Mouse (Mus musculus) erythroblast, embryonic 14.5 days (primary cell): ENCODE data around the gene Gsta3. TPM values are rescaled to one million over a fixed set of nuclear protein-coding genes. Genes with fewer than 3 reads are reported as not detected.

Experiments used
- H3K27me3 ChIP-seq: 2 replicates; pipeline ENCODE4 v1.6.1; 2012; ENCODE audit warnings: inconsistent platforms; ENCODE audit not compliant: control insufficient read depth
- H3K36me3 ChIP-seq: 2 replicates; pipeline ENCODE4 v1.6.1; 2012; ENCODE audit warnings: mild to moderate bottlenecking, inconsistent platforms; ENCODE audit not compliant: control insufficient read depth
- H3K4me1 ChIP-seq: 2 replicates; pipeline ENCODE4 v1.6.1; 2012; ENCODE audit warnings: inconsistent platforms; ENCODE audit not compliant: control insufficient read depth
- H3K4me3 ChIP-seq: replicated peaks from 2 replicates; pipeline ENCODE3; 2012; ENCODE audit warnings: moderate library complexity, mild to moderate bottlenecking, inconsistent platforms
- H3K9me3 ChIP-seq: 2 replicates; pipeline ENCODE4 v1.6.1; 2012; ENCODE audit warnings: low read length, inconsistent platforms, mixed read lengths; ENCODE audit not compliant: control insufficient read depth
- GATA1 ChIP-seq: IDR thresholded peaks from 2 replicates; pipeline ENCODE4 v1.6.1; 2012; ENCODE audit warnings: low read length, inconsistent platforms, mixed read lengths
- TAL1 ChIP-seq: IDR thresholded peaks from 3 replicates; pipeline ENCODE4 v1.6.1; 2012; ENCODE audit warnings: low read length, inconsistent platforms, mixed read lengths
- polyA plus RNA-seq: library from polyadenylated mRNA; stranded (reverse); fragments of >175 nt; gene quantifications from 2 replicates; pipeline ENCODE4 v1.2.3, GENCODE M21; 2012

Gene Gsta3
- polyA plus RNA-seq, 1 experiment, result 0.02 TPM

DNA sequence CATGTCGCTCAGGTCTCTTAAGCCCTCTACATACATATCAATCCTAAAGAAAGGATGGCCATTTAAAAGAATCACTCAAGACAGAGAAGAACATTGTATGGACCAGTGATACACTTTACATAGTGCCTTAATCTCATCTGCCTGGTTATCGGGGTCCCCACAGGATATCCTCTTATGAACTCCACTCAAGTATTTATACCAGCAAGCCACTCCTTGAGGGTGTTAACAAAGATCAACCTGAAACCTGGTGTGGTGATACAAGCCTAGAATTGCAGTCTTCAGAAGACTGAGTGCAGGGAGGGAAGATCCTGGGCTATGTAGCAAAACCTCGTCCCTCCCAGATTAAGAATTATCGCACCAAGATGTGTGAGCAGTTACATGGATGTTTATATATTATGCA lies 51.0 kb downstream of the Gsta3 start:
- Histone ChIP-seq H3K36me3 (no peaks in the 10 kb centered on the region), H3K9me3 (no peaks in the 10 kb centered on the region), H3K27me3 (no peaks in the 10 kb centered on the region), H3K4me3 (no peak overlapping the region), H3K4me1 (no peaks in the 10 kb centered on the region)
- TF ChIP-seq GATA1 (no peak), TAL1 (no peak)

DNA sequence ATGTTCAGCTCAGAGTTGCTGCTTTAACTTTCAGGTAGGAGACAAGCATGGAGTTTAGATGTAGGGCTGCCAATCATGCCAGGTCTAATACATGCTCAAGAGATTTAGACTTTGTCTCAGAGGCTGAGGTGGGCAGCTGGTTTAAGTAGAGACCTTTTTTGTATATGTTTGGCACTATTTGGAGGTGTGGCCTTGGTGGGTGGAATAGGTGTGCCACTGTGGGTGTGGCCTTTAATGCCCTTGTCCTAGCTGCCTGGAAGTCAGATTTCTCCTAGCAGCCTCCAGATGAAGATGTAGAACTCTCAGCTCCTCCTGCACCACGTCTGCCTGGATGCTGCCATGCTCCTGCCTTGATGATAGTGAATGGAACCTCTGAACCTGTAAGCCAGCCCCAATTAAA lies 52.2 kb downstream of the Gsta3 start:
- no peaks in the 10 kb centered on the region for H3K36me3 ChIP-seq
- H3K4me1 ChIP-seq, result no peaks in the 10 kb centered on the region
- H3K9me3 ChIP-seq, result no peaks in the 10 kb centered on the region
- no peak overlapping the region for H3K4me3 ChIP-seq
- H3K27me3 ChIP-seq, result no peaks in the 10 kb centered on the region
- TF ChIP-seq TAL1, result no peak
- TF ChIP-seq GATA1, result no peak

DNA sequence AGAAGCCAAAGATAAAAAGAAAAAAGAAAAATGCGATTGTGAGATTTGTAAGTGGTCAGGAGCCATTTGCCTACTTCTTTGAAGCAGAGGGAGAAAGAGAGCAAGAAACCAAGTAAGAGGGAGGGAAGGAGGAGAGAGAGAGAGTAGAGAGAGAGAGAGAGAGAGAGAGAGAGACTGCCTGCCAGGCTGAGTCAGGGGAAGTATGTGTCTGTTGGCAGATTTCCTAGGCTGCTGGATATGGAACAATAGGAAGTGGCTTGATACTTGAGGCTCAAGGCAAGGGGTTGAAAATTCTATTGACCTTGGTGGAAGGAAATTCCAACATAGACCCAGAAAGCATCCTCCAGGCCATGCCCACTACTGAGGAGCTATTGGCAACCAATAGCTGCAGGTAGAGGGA lies 55.8 kb downstream of the Gsta3 start:
- Histone ChIP-seq H3K4me3 (no peak overlapping the region), H3K27me3 (no peaks in the 10 kb centered on the region), H3K4me1 (no peaks in the 10 kb centered on the region), H3K36me3 (no peaks in the 10 kb centered on the region), H3K9me3 (no peaks in the 10 kb centered on the region)
- no peak for TF ChIP-seq GATA1
- no peak for TF ChIP-seq TAL1

DNA sequence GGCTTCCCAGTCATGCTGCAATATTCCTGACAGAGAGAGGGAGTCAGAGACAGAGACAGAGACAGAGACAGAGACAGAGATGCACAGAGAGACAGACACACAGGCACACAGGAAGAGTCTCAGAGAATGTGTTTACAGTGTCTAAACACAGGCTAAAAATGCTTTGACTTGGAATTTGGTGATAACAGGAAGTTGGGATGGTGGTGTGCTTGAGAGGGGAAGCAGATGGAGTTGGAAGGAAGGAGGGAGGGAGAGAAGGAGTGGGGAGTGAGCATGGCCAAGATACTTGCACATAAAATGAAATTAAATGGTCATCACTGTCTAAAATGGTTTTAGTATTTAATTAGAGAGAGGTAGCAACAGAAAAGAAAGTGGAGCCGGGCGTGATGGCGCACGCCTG lies 57.7 kb downstream of the Gsta3 start:
- no peaks in the 10 kb centered on the region for H3K4me1 ChIP-seq
- H3K9me3 ChIP-seq, result no peaks in the 10 kb centered on the region
- TF ChIP-seq GATA1 (no peak), TAL1 (no peak)
- H3K27me3 ChIP-seq, result no peaks in the 10 kb centered on the region
- no peak overlapping the region for H3K4me3 ChIP-seq
- no peaks in the 10 kb centered on the region for H3K36me3 ChIP-seq

DNA sequence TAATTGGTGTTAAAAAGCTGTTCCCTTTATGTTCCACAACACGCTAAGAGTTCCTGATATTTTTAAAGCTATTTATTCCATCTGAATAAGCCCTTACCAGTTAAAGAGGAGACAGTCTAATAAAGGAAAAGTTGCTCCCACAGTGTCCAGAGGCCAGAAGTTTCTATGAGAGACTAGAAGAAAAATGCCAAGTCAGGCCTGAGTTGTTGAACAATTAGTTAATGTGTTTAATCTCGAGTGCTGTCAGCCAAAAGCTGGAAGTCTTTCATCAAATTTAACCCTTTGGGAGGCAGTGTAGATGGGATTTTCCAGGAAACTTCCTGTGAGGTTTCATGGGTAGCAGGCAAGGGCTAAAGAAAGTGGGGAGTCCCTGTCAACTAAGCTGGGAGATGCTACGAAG lies 59.4 kb downstream of the Gsta3 start:
- no peaks in the 10 kb centered on the region for H3K27me3 ChIP-seq
- H3K4me3 ChIP-seq, result no peak overlapping the region
- no peaks in the 10 kb centered on the region for H3K4me1 ChIP-seq
- no peaks in the 10 kb centered on the region for H3K9me3 ChIP-seq
- no peaks in the 10 kb centered on the region for H3K36me3 ChIP-seq
- TF ChIP-seq GATA1, result no peak

DNA sequence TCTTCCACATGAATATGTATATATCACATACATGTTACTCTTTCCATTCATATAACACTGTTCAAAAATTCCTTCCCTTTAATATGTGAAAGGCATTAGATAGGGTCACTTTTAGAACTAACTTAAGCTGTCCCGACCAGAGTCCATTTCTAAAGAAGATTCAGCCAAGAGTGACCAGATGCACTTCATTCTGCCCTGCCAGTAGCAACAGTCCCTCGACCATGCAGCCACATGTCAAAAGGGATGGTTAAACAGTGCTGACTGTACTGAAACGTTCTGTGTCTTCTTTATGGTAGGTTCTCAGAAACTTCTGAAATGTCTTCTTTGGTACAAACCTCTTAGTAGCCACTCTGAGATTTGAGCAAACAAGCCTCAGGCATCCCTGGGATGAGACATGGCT lies 61.3 kb downstream of the Gsta3 start:
- H3K27me3 ChIP-seq, result no peaks in the 10 kb centered on the region
- H3K4me1 ChIP-seq, result no peaks in the 10 kb centered on the region
- H3K36me3 ChIP-seq, result no peaks in the 10 kb centered on the region
- H3K4me3 ChIP-seq, result no peak overlapping the region
- TF ChIP-seq TAL1 (no peak), GATA1 (no peak)
- no peaks in the 10 kb centered on the region for H3K9me3 ChIP-seq

DNA sequence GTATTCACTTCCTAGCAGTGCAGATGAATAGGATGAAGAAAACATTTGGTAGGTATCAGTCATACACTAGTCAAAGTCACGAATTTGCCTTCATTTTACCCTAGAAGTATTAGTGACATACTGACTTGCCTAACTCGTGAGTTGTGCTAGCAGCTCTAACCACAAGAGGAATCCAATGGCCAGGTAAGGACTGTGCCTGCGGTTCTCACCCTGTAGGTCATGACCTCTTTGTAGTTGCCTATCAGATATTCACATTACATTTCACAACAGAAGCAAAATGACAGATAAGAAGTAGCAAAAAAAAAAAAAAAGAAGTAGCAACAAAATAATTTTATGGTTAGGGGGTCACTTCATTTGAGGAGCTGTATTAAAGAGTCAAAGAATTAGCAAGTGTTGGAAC lies 63.8 kb downstream of the Gsta3 start:
- no peak overlapping the region for H3K4me3 ChIP-seq
- no peaks in the 10 kb centered on the region for H3K36me3 ChIP-seq
- H3K9me3 ChIP-seq, result no peaks in the 10 kb centered on the region
- no peaks in the 10 kb centered on the region for H3K27me3 ChIP-seq
- TF ChIP-seq TAL1 (no peak), GATA1 (no peak)
- H3K4me1 ChIP-seq, result no peaks in the 10 kb centered on the region

DNA sequence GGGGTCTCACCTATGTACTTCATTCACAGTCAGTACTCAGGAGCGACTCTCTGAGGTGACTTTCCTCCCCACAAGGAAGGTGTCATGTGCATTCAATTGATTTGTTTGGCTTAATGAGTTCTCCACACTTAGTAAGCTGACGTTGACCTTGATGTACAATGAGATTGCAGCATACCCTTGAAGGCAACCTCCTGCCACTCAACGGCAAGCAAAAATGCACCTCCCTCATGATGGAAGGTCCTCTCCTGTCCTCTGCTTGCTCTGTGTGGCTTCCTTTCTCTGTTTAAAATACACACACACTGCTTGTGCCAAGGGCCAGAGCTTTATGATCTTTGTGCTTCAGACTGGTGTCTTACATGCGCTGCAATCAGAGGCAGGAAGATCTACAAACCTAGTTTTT lies 64.3 kb downstream of the Gsta3 start:
- Histone ChIP-seq H3K36me3 (no peaks in the 10 kb centered on the region), H3K4me3 (no peak overlapping the region), H3K27me3 (no peaks in the 10 kb centered on the region), H3K4me1 (no peaks in the 10 kb centered on the region), H3K9me3 (no peaks in the 10 kb centered on the region)
- TF ChIP-seq TAL1 (no peak), GATA1 (no peak)

DNA sequence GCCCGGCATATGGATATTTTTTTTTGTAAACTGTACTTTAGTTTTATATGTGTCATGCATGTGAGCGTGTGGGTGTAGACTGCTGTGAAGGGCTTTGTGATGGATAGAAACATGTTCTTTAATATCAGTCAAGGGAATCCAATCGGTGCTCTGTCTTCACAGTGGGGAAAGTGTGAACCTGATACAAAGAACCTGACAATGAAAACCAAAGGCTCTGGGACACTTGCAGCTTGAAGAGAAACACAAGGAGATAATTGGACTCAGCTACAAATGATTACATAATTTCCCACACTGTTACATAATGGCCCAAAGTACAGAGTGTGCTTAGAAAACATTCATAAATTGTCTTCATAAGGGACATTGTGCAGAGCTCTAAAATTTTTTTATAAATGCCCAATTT lies 65.1 kb downstream of the Gsta3 start:
- no peaks in the 10 kb centered on the region for H3K36me3 ChIP-seq
- H3K27me3 ChIP-seq, result no peaks in the 10 kb centered on the region
- H3K4me3 ChIP-seq, result no peak overlapping the region
- H3K9me3 ChIP-seq, result no peaks in the 10 kb centered on the region
- no peak for TF ChIP-seq GATA1
- no peak for TF ChIP-seq TAL1
- no peaks in the 10 kb centered on the region for H3K4me1 ChIP-seq

DNA sequence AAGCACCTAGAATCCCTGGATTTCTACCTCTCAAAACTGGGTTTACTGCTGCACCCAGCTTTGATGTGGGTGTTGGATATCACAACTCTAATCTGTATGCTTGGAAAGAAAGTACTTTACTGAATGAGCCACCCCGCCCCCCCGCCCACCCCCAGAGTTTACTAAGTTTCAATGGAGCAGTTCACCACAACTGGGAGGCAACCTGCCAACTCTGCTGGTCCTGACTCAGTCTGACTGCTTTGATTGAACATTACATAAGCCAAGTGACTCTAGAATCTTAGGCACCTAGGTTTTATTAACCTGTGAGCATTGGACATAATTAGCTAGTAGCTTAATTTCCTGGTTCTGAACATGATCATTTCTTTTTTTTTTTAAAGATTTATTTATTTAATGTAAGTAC lies 73.9 kb downstream of the Gsta3 start:
- H3K4me3 ChIP-seq, result no peak overlapping the region
- no peaks in the 10 kb centered on the region for H3K36me3 ChIP-seq
- H3K27me3 ChIP-seq, result no peaks in the 10 kb centered on the region
- no peak for TF ChIP-seq TAL1
- no peak for TF ChIP-seq GATA1
- H3K4me1 ChIP-seq, result no peaks in the 10 kb centered on the region
- H3K9me3 ChIP-seq, result no peaks in the 10 kb centered on the region

Other genes with a start within 250 kb of the Gsta3 start
- gene Tram2, start 161.4 kb upstream of the Gsta3 start, polyA plus RNA-seq, result 0.01 TPM in 1 of 2 replicates, not detected in the other
- 0.06 TPM in 1 of 2 replicates, not detected in the other for gene Tmem14a, start 22.0 kb upstream of the Gsta3 start, polyA plus RNA-seq
- gene Khdc1a, start 109.1 kb downstream of the Gsta3 start, polyA plus RNA-seq, result not detected in 2 replicates
- not detected in 2 replicates for gene Khdc1c, start 127.7 kb downstream of the Gsta3 start, polyA plus RNA-seq
- not detected in 2 replicates for gene Khdc1b, start 143.0 kb downstream of the Gsta3 start, polyA plus RNA-seq